In the genomic region with DNA sequence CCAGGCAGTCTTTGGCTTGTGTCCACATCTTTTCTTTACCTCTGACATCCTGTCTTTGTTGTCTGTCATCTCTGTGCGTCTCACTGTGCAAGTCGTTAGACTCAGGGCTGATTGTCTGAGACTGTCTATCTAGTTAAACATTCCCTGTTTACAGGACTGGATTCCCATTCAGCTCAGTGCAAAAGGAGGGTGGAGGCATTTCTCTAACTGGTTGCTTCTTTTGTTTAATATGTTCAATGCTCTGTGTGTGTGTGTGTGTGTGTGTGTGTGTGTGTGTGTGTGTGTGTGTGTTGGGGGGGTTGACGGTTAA, we compare ENCODE assay signal across 19 mouse cellular contexts. TPM values are rescaled to one million over a fixed set of nuclear protein-coding genes. Genes with fewer than 3 reads are reported as not detected.
A peak's percentile ranks its signal among the peaks of the same experiment; 100 is the strongest.
DNase-seq lines count a peak whose midpoint lies in the region; ATAC-seq and TF ChIP-seq lines count a peak whose summit lies in the region.
"Had no signal": no experiment of that assay in that cellular context is flagged by ENCODE, and none has a peak within 500 bp of the region (broad histone marks: within the 10 kb centered on the region; RNA-seq: fewer than 3 reads in every experiment).

No protein-coding gene starts in this region.

- H3K4me3 ChIP-seq in kidney, embryonic 14.5 days (ENCODE audit: low read length), result no peak overlapping the region
- no peak overlapping the region for H3K4me3 ChIP-seq in midbrain, postnatal 0 days (ENCODE audit: low read depth, low read length)
- H3K4me3 ChIP-seq in midbrain, embryonic 16.5 days (ENCODE audit: low read depth, low read length), result no peak overlapping the region
- H3K4me3 ChIP-seq in forebrain, postnatal 0 days (ENCODE audit: low read depth, low read length), result no peak overlapping the region
- no peak overlapping the region for H3K4me3 ChIP-seq in stomach, postnatal 0 days (ENCODE audit: low read depth, low read length)
- H3K4me3 ChIP-seq: embryonic facial prominence, embryonic 10.5 days; heart, embryonic 10.5 days; liver, embryonic 13.5 days; myocyte had no signal

- H3K27me3 ChIP-seq in kidney, embryonic 14.5 days (ENCODE audit: control insufficient read depth, insufficient read depth, low read length), result no peaks in the 10 kb centered on the region
- H3K27me3 ChIP-seq in midbrain, postnatal 0 days (ENCODE audit: insufficient read depth, low read length), result no peaks in the 10 kb centered on the region
- no peaks in the 10 kb centered on the region for H3K27me3 ChIP-seq in midbrain, embryonic 16.5 days (ENCODE audit: control insufficient read depth, insufficient read depth, low read depth, low read length)
- no peaks in the 10 kb centered on the region for H3K27me3 ChIP-seq in forebrain, postnatal 0 days (ENCODE audit: insufficient read depth, low read length)
- no peaks in the 10 kb centered on the region for H3K27me3 ChIP-seq in stomach, postnatal 0 days (ENCODE audit: control insufficient read depth, insufficient read depth, low read length)
- H3K27me3 ChIP-seq: liver, embryonic 13.5 days had no signal

- H3K4me2 ChIP-seq in kidney, embryonic 14.5 days (replicated peaks; ENCODE audit: low read depth, low read length), result no peak overlapping the region
- H3K4me2 ChIP-seq in midbrain, postnatal 0 days (ENCODE audit: low read depth, low read length, poor library complexity, severe bottlenecking), result no peak overlapping the region
- no peak overlapping the region for H3K4me2 ChIP-seq in midbrain, embryonic 16.5 days (ENCODE audit: low read length)
- no peak overlapping the region for H3K4me2 ChIP-seq in forebrain, postnatal 0 days (ENCODE audit: low read depth)
- peak overlapping the region; percentile 21; the same call in 1 of the 2 replicates for H3K4me2 ChIP-seq in stomach, postnatal 0 days (replicated peaks; ENCODE audit: low read depth)
- H3K4me2 ChIP-seq: liver, embryonic 13.5 days had no signal

- 57% methylated on average over 3 of the region's 3 CpGs for WGBS in kidney, embryonic 14.5 days
- 58% methylated on average over 3 of the region's 3 CpGs for WGBS in midbrain, postnatal 0 days
- 42% methylated on average over 3 of the region's 3 CpGs for WGBS in midbrain, embryonic 16.5 days
- WGBS in forebrain, postnatal 0 days, result 15% methylated on average over 3 of the region's 3 CpGs
- 25% methylated on average over 3 of the region's 3 CpGs for WGBS in stomach, postnatal 0 days

- H3K36me3 ChIP-seq in kidney, embryonic 14.5 days (ENCODE audit: control insufficient read depth, insufficient read depth, low read length), result no peaks in the 10 kb centered on the region; the same call in 1 of the 2 replicates
- peaks cover 5% of the 10 kb centered on the region; the same call in 1 of the 2 replicates for H3K36me3 ChIP-seq in midbrain, postnatal 0 days (ENCODE audit: insufficient read depth, low read length)
- H3K36me3 ChIP-seq in midbrain, embryonic 16.5 days (ENCODE audit: control insufficient read depth, insufficient read depth, low read length), result no peaks in the 10 kb centered on the region
- H3K36me3 ChIP-seq in forebrain, postnatal 0 days (ENCODE audit: insufficient read depth), result no peaks in the 10 kb centered on the region
- no peaks in the 10 kb centered on the region for H3K36me3 ChIP-seq in stomach, postnatal 0 days (ENCODE audit: control insufficient read depth, insufficient read depth, low read length)
- H3K36me3 ChIP-seq: embryonic facial prominence, embryonic 10.5 days; heart, embryonic 10.5 days; liver, embryonic 13.5 days had no signal

- DNase-seq in kidney, postnatal 4 days, result no peak
- DNase-seq in midbrain, postnatal 0 days (ENCODE audit: low spot score), result no peak
- DNase-seq in forebrain, postnatal 0 days, result peak; percentile 18
- no peak for DNase-seq in stomach, postnatal 0 days (ENCODE audit: low spot score)
- no peak for DNase-seq in layer of hippocampus, adult 11-12 months (ENCODE audit: low spot score)
- DNase-seq in adrenal gland, adult (ENCODE audit: inconsistent age in 2 of 2, low spot score in 1 of 2), result no peak
- DNase-seq: gastrocnemius, postnatal 10 days; heart, postnatal 36 days; kidney, postnatal 10 days; layer of hippocampus, postnatal 36 days; liver, embryonic 13.5 days; right cerebral cortex, postnatal 25 days; thymus, postnatal 14 days had no signal

- no peak for ATAC-seq in kidney, embryonic 14.5 days (ENCODE audit: low FRiP score, low TSS enrichment)
- ATAC-seq in midbrain, postnatal 0 days (ENCODE audit: low FRiP score), result peak; percentile 34; the same call in 1 of the 2 replicates
- no peak for ATAC-seq in midbrain, embryonic 16.5 days
- ATAC-seq in forebrain, postnatal 0 days, result peak; percentile 72
- ATAC-seq in stomach, postnatal 0 days (ENCODE audit: low FRiP score, low TSS enrichment), result no peak

- H3K9me3 ChIP-seq in kidney, embryonic 14.5 days (ENCODE audit: control insufficient read depth, low read length), result no peaks in the 10 kb centered on the region
- no peaks in the 10 kb centered on the region for H3K9me3 ChIP-seq in midbrain, postnatal 0 days (ENCODE audit: low read length)
- no peaks in the 10 kb centered on the region for H3K9me3 ChIP-seq in midbrain, embryonic 16.5 days (replicated peaks; ENCODE audit: control insufficient read depth, low read length, poor library complexity, severe bottlenecking)
- H3K9me3 ChIP-seq in forebrain, postnatal 0 days (ENCODE audit: low read length), result no peaks in the 10 kb centered on the region
- H3K9me3 ChIP-seq in stomach, postnatal 0 days (ENCODE audit: control insufficient read depth, low read length), result no peaks in the 10 kb centered on the region
- H3K9me3 ChIP-seq: embryonic facial prominence, embryonic 10.5 days; heart, embryonic 10.5 days; liver, embryonic 13.5 days had no signal

- peaks cover 17% of the 10 kb centered on the region; the same call in 1 of the 2 replicates for H3K4me1 ChIP-seq in kidney, embryonic 14.5 days (ENCODE audit: control insufficient read depth, insufficient read depth, low read length)
- H3K4me1 ChIP-seq in midbrain, postnatal 0 days (ENCODE audit: insufficient read depth, low read length), result no peaks in the 10 kb centered on the region
- H3K4me1 ChIP-seq in midbrain, embryonic 16.5 days (ENCODE audit: control insufficient read depth, insufficient read depth, low read length), result peaks cover 2% of the 10 kb centered on the region; the same call in 1 of the 2 replicates
- H3K4me1 ChIP-seq in forebrain, postnatal 0 days (ENCODE audit: insufficient read depth), result no peaks in the 10 kb centered on the region
- peaks cover 4% of the 10 kb centered on the region for H3K4me1 ChIP-seq in stomach, postnatal 0 days (replicated peaks; ENCODE audit: control insufficient read depth, insufficient read depth)
- H3K4me1 ChIP-seq: liver, embryonic 13.5 days had no signal

- no peak for TF ChIP-seq EP300 in stomach, postnatal 0 days (optimal IDR thresholded peaks at IDR 0.05)

- no peak overlapping the region for H3K9ac ChIP-seq in kidney, embryonic 14.5 days (ENCODE audit: low read depth, low read length)
- no peak overlapping the region for H3K9ac ChIP-seq in midbrain, postnatal 0 days (replicated peaks; ENCODE audit: low read length, poor library complexity, severe bottlenecking)
- H3K9ac ChIP-seq in midbrain, embryonic 16.5 days (ENCODE audit: low read depth, low read length), result no peak overlapping the region
- H3K9ac ChIP-seq in forebrain, postnatal 0 days, result no peak overlapping the region
- H3K9ac ChIP-seq in stomach, postnatal 0 days (ENCODE audit: low read length), result no peak overlapping the region
- H3K9ac ChIP-seq: liver, embryonic 13.5 days had no signal

- no peak for TF ChIP-seq CTCF in midbrain, postnatal 0 days (IDR thresholded peaks at IDR 0.05)
- TF ChIP-seq CTCF in forebrain, postnatal 0 days (IDR thresholded peaks at IDR 0.05; ENCODE audit: low read depth), result no peak
- TF ChIP-seq CTCF in stomach, postnatal 0 days (IDR thresholded peaks at IDR 0.05; ENCODE audit: low read depth), result no peak

- peak overlapping the region; percentile 31; the same call in 1 of the 2 replicates for H3K27ac ChIP-seq in kidney, embryonic 14.5 days (ENCODE audit: low read depth, low read length)
- no peak overlapping the region for H3K27ac ChIP-seq in midbrain, postnatal 0 days (ENCODE audit: low read depth, low read length)
- H3K27ac ChIP-seq in midbrain, embryonic 16.5 days (ENCODE audit: low read length), result no peak overlapping the region
- H3K27ac ChIP-seq in forebrain, postnatal 0 days (ENCODE audit: low read depth, low read length), result no peak overlapping the region
- H3K27ac ChIP-seq in stomach, postnatal 0 days (replicated peaks), result peak overlapping the region; percentile 82
- H3K27ac ChIP-seq: embryonic facial prominence, embryonic 10.5 days; heart, embryonic 10.5 days; liver, embryonic 13.5 days had no signal

RNA-seq across cellular contexts. Expression of a gene that starts 23.0 kb away (rescaled TPM):
- 21.2 and 33.0 TPM in 2 replicates for polyA plus RNA-seq in kidney, embryonic 14.5 days (2014; fragmentation: Nextera tagmentation; extraction: Ambion mirVana)
- 3.1 and 4.0 TPM in 2 replicates for total RNA-seq in midbrain, postnatal 0 days (2014; rRNA removed)
- polyA plus RNA-seq in midbrain, postnatal 0 days (2015; fragmentation: Nextera tagmentation; extraction: Ambion mirVana), result 0.53 and 0.68 TPM in 2 replicates
- polyA plus RNA-seq in midbrain, embryonic 16.5 days (2015; fragmentation: Nextera tagmentation; extraction: Ambion mirVana), result 0.34 and 0.42 TPM in 2 replicates
- 2.0 and 7.7 TPM in 2 replicates for total RNA-seq in forebrain, postnatal 0 days (2014; rRNA removed)
- polyA plus RNA-seq in forebrain, postnatal 0 days (2015; fragmentation: Nextera tagmentation; extraction: Ambion mirVana), result 0.75 and 0.79 TPM in 2 replicates
- 5.3 and 6.3 TPM in 2 replicates for polyA plus RNA-seq in stomach, postnatal 0 days (2015; fragmentation: Nextera tagmentation; extraction: Ambion mirVana)
- total RNA-seq: megakaryocyte-erythroid progenitor cell, adult 5-6 weeks had no signal

Comparison
In these comparisons a context has a peak if more than half of its experiments do, and no peak if none do; other contexts are left out.
1. ATAC-seq: peak in midbrain, postnatal 0 days (single experiment) and forebrain, postnatal 0 days (single experiment); none in kidney, embryonic 14.5 days (single experiment), midbrain, embryonic 16.5 days (single experiment) and stomach, postnatal 0 days (single experiment).
2. H3K27ac ChIP-seq: peak in kidney, embryonic 14.5 days (single experiment) and stomach, postnatal 0 days (single experiment); none in midbrain, postnatal 0 days (single experiment), midbrain, embryonic 16.5 days (single experiment) and forebrain, postnatal 0 days (single experiment).